Mouse (Mus musculus) heart, postnatal 0 days (tissue): ENCODE measurements around the gene Psmb7. TPM values are rescaled to one million over a fixed set of nuclear protein-coding genes. Genes with fewer than 3 reads are reported as not detected.

ENCODE experiments used
- ATAC-seq: fragments of 200-750 bp; cut with Nextera tagmentation; 2 replicates; pipeline ENCODE4 v1.8.0; 2017; ENCODE audit warnings: low read depth, moderate number of reproducible peaks, moderate library complexity; ENCODE audit not compliant: insufficient read depth
- DNase-seq: peaks from one replicate; pipeline ENCODE4 v3.0.0-alpha.2; 2016; ENCODE audit warnings: low spot score
- H3K27ac ChIP-seq: fragments of 300-500 bp; sonication (generic); 2 replicates; pipeline ENCODE4 v1.5.1; 2014; ENCODE audit warnings: low read depth, mild to moderate bottlenecking
- H3K27me3 ChIP-seq: fragments of 300-500 bp; sonication (generic); 2 replicates; pipeline ENCODE4 v1.6.1; 2014; ENCODE audit warnings: low read length, mixed read lengths; ENCODE audit not compliant: control insufficient read depth, insufficient read depth
- H3K36me3 ChIP-seq: fragments of 300-500 bp; sonication (generic); replicated peaks from 2 replicates; pipeline ENCODE4 v1.6.1; 2014; ENCODE audit warnings: low read length, mixed read lengths; ENCODE audit not compliant: control insufficient read depth, insufficient read depth
- H3K4me1 ChIP-seq: fragments of 300-500 bp; sonication (generic); 2 replicates; pipeline ENCODE4 v1.6.1; 2014; ENCODE audit warnings: antibody characterized with exemption; ENCODE audit not compliant: control insufficient read depth, insufficient read depth
- H3K4me2 ChIP-seq: fragments of 300-500 bp; sonication (generic); 2 replicates; pipeline ENCODE4 v1.6.1; 2014; ENCODE audit warnings: low read depth, mild to moderate bottlenecking, low read length, moderate library complexity
- H3K4me3 ChIP-seq: fragments of 300-500 bp; sonication (generic); 2 replicates; pipeline ENCODE4 v1.5.1; 2014; ENCODE audit warnings: low read depth, low read length
- H3K9ac ChIP-seq: fragments of 300-500 bp; sonication (generic); replicated peaks from 2 replicates; pipeline ENCODE4 v1.6.1; 2014; ENCODE audit warnings: low read depth, low read length, mixed read lengths
- H3K9me3 ChIP-seq: fragments of 300-500 bp; sonication (generic); replicated peaks from 2 replicates; pipeline ENCODE4 v1.6.1; 2016; ENCODE audit warnings: low read length; ENCODE audit not compliant: control insufficient read depth
- CTCF ChIP-seq: IDR thresholded peaks from 2 replicates; pipeline ENCODE4 v1.5.1; 2016; ENCODE audit warnings: antibody characterized with exemption, control low read depth, low read depth
- EP300 ChIP-seq: IDR thresholded peaks from 2 replicates; pipeline ENCODE4 v1.6.1; 2016; ENCODE audit warnings: antibody characterized with exemption, low read depth
- WGBS: fragments of 180-500 bp; shearing (Covaris S2); extraction: QIAGEN DNeasy Blood & Tissue Kit; methylation state at CpG from one replicate; pipeline ENCODE4 v1.1.7; 2014; 5-methylcytosine and 5-hydroxymethylcytosine counted together
- polyA plus RNA-seq: library from polyadenylated mRNA; unstranded; fragments of >200 nt; fragmentation: Nextera tagmentation; extraction: Ambion mirVana; gene quantifications from 2 replicates; pipeline ENCODE4 v1.2.1, GENCODE M21; 2015
- total RNA-seq: library from RNA; depleted of rRNA; stranded (reverse); fragments of >200 nt; gene quantifications from 2 replicates; pipeline ENCODE4 v1.2.3, GENCODE M21; 2014; ENCODE audit warnings: low replicate concordance

Gene Psmb7
- total and polyA plus RNA-seq, 2 experiments from 2014 or later: 220 to 241 TPM

- Histone ChIP-seq H3K4me3 (no peak overlapping the region), H3K36me3 (0 out of 2 replicates have a peak, but pooled peaks cover 13% of the 10 kb centered on the region), H3K27ac (no peak overlapping the region), H3K27me3 (no peaks in the 10 kb centered on the region), H3K9ac (no peak overlapping the region), H3K9me3 (no peaks in the 10 kb centered on the region), H3K4me2 (no peak overlapping the region), H3K4me1 (peaks cover 9% of the 10 kb centered on the region)
- WGBS: 88% methylated on average over 15 of the region's 15 CpGs
- ATAC-seq (no peak), DNase-seq (no peak)
- TF ChIP-seq CTCF: no peak
- TF ChIP-seq EP300: no peak
Observed at GRCm38 (mm10) chr2:38552004-38552443, 91.9 kb downstream of the Psmb7 start.

- H3K9ac ChIP-seq: no peak overlapping the region
- no peaks in the 10 kb centered on the region for H3K27me3 ChIP-seq
- ATAC-seq (no peak), DNase-seq (no peak)
- H3K4me1 ChIP-seq: peaks cover 27% of the 10 kb centered on the region
- H3K36me3 ChIP-seq: 0 out of 2 replicates have a peak, but pooled peaks cover 13% of the 10 kb centered on the region
- H3K9me3 ChIP-seq: no peaks in the 10 kb centered on the region
- no peak overlapping the region for H3K4me3 ChIP-seq
- no peak for TF ChIP-seq CTCF
- TF ChIP-seq EP300: no peak
- 70% methylated on average over 11 of the region's 11 CpGs for WGBS
- no peak overlapping the region for H3K4me2 ChIP-seq
- H3K27ac ChIP-seq: no peak overlapping the region
Observed at GRCm38 (mm10) chr2:38547793-38548517, 95.9 kb downstream of the Psmb7 start.

- Histone ChIP-seq H3K9me3 (no peaks in the 10 kb centered on the region), H3K27ac (0 out of 2 replicates have a peak overlapping the region, but pooled peaks have one; percentile 41), H3K9ac (no peak overlapping the region), H3K4me3 (no peak overlapping the region), H3K4me2 (no peak overlapping the region), H3K36me3 (0 out of 2 replicates have a peak, but pooled peaks cover 6% of the 10 kb centered on the region), H3K4me1 (peaks cover 28% of the 10 kb centered on the region), H3K27me3 (no peaks in the 10 kb centered on the region)
- no peak for ATAC-seq
- no peak for DNase-seq
- no peak for TF ChIP-seq EP300
- no peak for TF ChIP-seq CTCF
- WGBS: 65% methylated on average over 5 of the region's 5 CpGs
Observed at GRCm38 (mm10) chr2:38546748-38547147, 97.1 kb downstream of the Psmb7 start.

GRCm38 (mm10) chr2:38546222-38546621 lies 97.7 kb downstream of the Psmb7 start:
- Histone ChIP-seq H3K27me3 (no peaks in the 10 kb centered on the region), H3K36me3 (0 out of 2 replicates have a peak, but pooled peaks cover under 1% of the 10 kb centered on the region), H3K4me3 (no peak overlapping the region), H3K4me2 (no peak overlapping the region), H3K9ac (no peak overlapping the region), H3K9me3 (no peaks in the 10 kb centered on the region), H3K27ac (peak overlapping the region; percentile 43; the same call in 1 of the 2 replicates), H3K4me1 (peaks cover 33% of the 10 kb centered on the region)
- TF ChIP-seq CTCF (no peak), EP300 (0 out of 2 replicates have a peak, but pooled peaks have one; percentile 41)
- DNase-seq: peak; percentile 63
- 12% methylated on average over 6 of the region's 6 CpGs for WGBS
- ATAC-seq: peak; percentile 79

GRCm38 (mm10) chr2:38545706-38546105 lies 98.2 kb downstream of the Psmb7 start:
- Histone ChIP-seq H3K4me3 (no peak overlapping the region), H3K4me2 (no peak overlapping the region), H3K4me1 (peaks cover 38% of the 10 kb centered on the region), H3K9ac (no peak overlapping the region), H3K27ac (peak overlapping the region; percentile 43; the same call in 1 of the 2 replicates), H3K36me3 (no peaks in the 10 kb centered on the region), H3K9me3 (no peaks in the 10 kb centered on the region), H3K27me3 (no peaks in the 10 kb centered on the region)
- ATAC-seq (no peak), DNase-seq (no peak)
- TF ChIP-seq CTCF (no peak), EP300 (no peak)
